Mouse (Mus musculus) heart, adult 2 months (tissue): ENCODE results near the gene Alpl.

Experiments
- CTCF ChIP-seq: fragments of 200-600 bp; IDR thresholded peaks from 2 replicates; pipeline ENCODE4 v1.8.1; 2022; ENCODE audit warnings: antibody characterized with exemption, mild to moderate bottlenecking, moderate library complexity
- EP300 ChIP-seq: fragments of 200-500 bp; IDR thresholded peaks from 2 replicates; pipeline ENCODE4 v1.6.1; 2011; ENCODE audit warnings: low read depth, low read length, control low read depth; ENCODE audit not compliant: insufficient read depth
- POLR2A ChIP-seq: fragments of 200-500 bp; IDR thresholded peaks from 2 replicates; pipeline ENCODE4 v1.6.1; 2011; ENCODE audit warnings: mild to moderate bottlenecking, low read depth, low read length, control low read depth; ENCODE audit not compliant: insufficient read depth

- no peak for TF ChIP-seq CTCF
- TF ChIP-seq EP300: 0 out of 2 replicates have a peak, but pooled peaks have one; percentile 35
- no peak for TF ChIP-seq POLR2A
Observed at GRCm38 (mm10) chr4:137750121-137750520, 46.1 kb downstream of the Alpl start.
